Mouse (Mus musculus): Measurements from ENCODE around the gene Ptpro. TPM values are rescaled to one million over a fixed set of nuclear protein-coding genes. Genes with fewer than 3 reads are reported as not detected.
A peak's percentile ranks its signal among the peaks of the same experiment; 100 is the strongest.

Gene Ptpro
- polyA plus RNA-seq, 2 experiments: 0.40 to 0.55 TPM

GRCm38 (mm10) chr6:137465253-137465652 is 213.1 kb downstream of the Ptpro start:
- Histone ChIP-seq H3K27ac (no peak overlapping the region), H3K9me3 (ENCODE audit: control insufficient read depth, low read length) (no peaks in the 10 kb centered on the region), H3K9ac (replicated peaks) (no peak overlapping the region), H3K36me3 (replicated peaks; ENCODE audit: control insufficient read depth, insufficient read depth, low read depth) (no peaks in the 10 kb centered on the region), H3K4me3 (ENCODE audit: insufficient read depth in 1 of 2, low read depth in 2 of 2, low read length in 2 of 2) (no peak overlapping the region), H3K4me1 (replicated peaks; ENCODE audit: control insufficient read depth in 2 of 2, insufficient read depth in 2 of 2, low read length in 1 of 2) (no peaks in the 10 kb centered on the region), H3K4me2 (ENCODE audit: low read depth) (no peak overlapping the region), H3K27me3 (ENCODE audit: control insufficient read depth, insufficient read depth, low read length) (no peaks in the 10 kb centered on the region)
- ATAC-seq (ENCODE audit: insufficient read depth): no peak
- WGBS (ENCODE audit: insufficient replicate concordance): 67% methylated on average over 2 of the region's 2 CpGs
- TF ChIP-seq EP300 (IDR thresholded peaks at IDR 0.05; ENCODE audit: low read depth): no peak
- TF ChIP-seq CTCF (IDR thresholded peaks at IDR 0.05; ENCODE audit: low read depth): no peak
- DNase-seq (ENCODE audit: low read depth in 3 of 3, low spot score in 3 of 3): no peak

- WGBS (ENCODE audit: insufficient replicate concordance): 58% methylated on average over 2 of the region's 2 CpGs
- ATAC-seq (ENCODE audit: insufficient read depth) (no peak), DNase-seq (ENCODE audit: low read depth in 3 of 3, low spot score in 3 of 3) (no peak)
- H3K27ac ChIP-seq: no peak overlapping the region
- H3K9me3 ChIP-seq (ENCODE audit: control insufficient read depth, low read length): no peaks in the 10 kb centered on the region
- H3K9ac ChIP-seq (replicated peaks): no peak overlapping the region
- H3K4me1 ChIP-seq (replicated peaks; ENCODE audit: control insufficient read depth in 2 of 2, insufficient read depth in 2 of 2, low read length in 1 of 2): no peaks in the 10 kb centered on the region
- TF ChIP-seq CTCF (IDR thresholded peaks at IDR 0.05; ENCODE audit: low read depth) (no peak), EP300 (IDR thresholded peaks at IDR 0.05; ENCODE audit: low read depth) (no peak)
- no peak overlapping the region for H3K4me3 ChIP-seq (ENCODE audit: insufficient read depth in 1 of 2, low read depth in 2 of 2, low read length in 2 of 2)
- H3K36me3 ChIP-seq (replicated peaks; ENCODE audit: control insufficient read depth, insufficient read depth, low read depth): no peaks in the 10 kb centered on the region
- no peak overlapping the region for H3K4me2 ChIP-seq (ENCODE audit: low read depth)
- H3K27me3 ChIP-seq (ENCODE audit: control insufficient read depth, insufficient read depth, low read length): no peaks in the 10 kb centered on the region
Observed at GRCm38 (mm10) chr6:137466256-137466655, 214.1 kb downstream of the Ptpro start.

GRCm38 (mm10) chr6:137467696-137468095 is 215.6 kb downstream of the Ptpro start:
- DNase-seq (ENCODE audit: low read depth in 3 of 3, low spot score in 3 of 3): no peak
- ATAC-seq (ENCODE audit: insufficient read depth): no peak

DNA sequence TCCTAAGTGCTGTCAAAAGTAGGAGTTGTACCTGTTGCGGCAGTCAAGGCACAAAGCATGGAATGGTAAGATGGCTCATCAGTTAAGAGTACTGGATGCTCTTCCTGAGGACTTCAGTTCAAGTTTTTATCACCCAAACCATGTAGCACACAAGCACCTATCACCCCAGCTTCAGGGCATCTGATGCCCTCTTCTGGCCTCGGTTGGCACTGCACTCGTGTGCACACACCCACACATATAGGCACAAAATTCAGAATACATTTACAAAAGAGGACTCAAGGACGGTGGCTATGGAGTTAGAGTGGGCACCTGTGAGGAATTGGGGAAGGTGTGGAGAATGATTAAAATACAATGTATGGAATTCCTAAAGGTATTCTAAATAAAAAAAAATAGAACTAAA is 217.4 kb downstream of the Ptpro start:
- Histone ChIP-seq H3K27ac (no peak overlapping the region), H3K9ac (replicated peaks) (no peak overlapping the region), H3K4me2 (ENCODE audit: low read depth) (no peak overlapping the region), H3K4me3 (ENCODE audit: insufficient read depth in 1 of 2, low read depth in 2 of 2, low read length in 2 of 2) (no peak overlapping the region), H3K4me1 (replicated peaks; ENCODE audit: control insufficient read depth in 2 of 2, insufficient read depth in 2 of 2, low read length in 1 of 2) (no peaks in the 10 kb centered on the region), H3K27me3 (ENCODE audit: control insufficient read depth, insufficient read depth, low read length) (no peaks in the 10 kb centered on the region), H3K36me3 (replicated peaks; ENCODE audit: control insufficient read depth, insufficient read depth, low read depth) (no peaks in the 10 kb centered on the region), H3K9me3 (ENCODE audit: control insufficient read depth, low read length) (no peaks in the 10 kb centered on the region)
- TF ChIP-seq CTCF (IDR thresholded peaks at IDR 0.05; ENCODE audit: low read depth): 0 out of 2 replicates have a peak, but pooled peaks have one; percentile 25
- no peak for TF ChIP-seq EP300 (IDR thresholded peaks at IDR 0.05; ENCODE audit: low read depth)
- WGBS (ENCODE audit: insufficient replicate concordance): 78% methylated on average over 4 of the region's 4 CpGs
- DNase-seq (ENCODE audit: low read depth in 3 of 3, low spot score in 3 of 3) (no peak), ATAC-seq (ENCODE audit: insufficient read depth) (no peak)

More at GRCm38 (mm10) chr6:137467696-137468095, 215.6 kb downstream of the Ptpro start:
- no peak overlapping the region for H3K4me2 ChIP-seq (ENCODE audit: low read depth)
- 74% methylated on average over 3 of the region's 3 CpGs for WGBS (ENCODE audit: insufficient replicate concordance)
- no peaks in the 10 kb centered on the region for H3K27me3 ChIP-seq (ENCODE audit: control insufficient read depth, insufficient read depth, low read length)
- no peak overlapping the region for H3K4me3 ChIP-seq (ENCODE audit: insufficient read depth in 1 of 2, low read depth in 2 of 2, low read length in 2 of 2)
- no peaks in the 10 kb centered on the region for H3K9me3 ChIP-seq (ENCODE audit: control insufficient read depth, low read length)
- no peak for TF ChIP-seq CTCF (IDR thresholded peaks at IDR 0.05; ENCODE audit: low read depth)
- TF ChIP-seq EP300 (IDR thresholded peaks at IDR 0.05; ENCODE audit: low read depth): no peak
- H3K4me1 ChIP-seq (replicated peaks; ENCODE audit: control insufficient read depth in 2 of 2, insufficient read depth in 2 of 2, low read length in 1 of 2): no peaks in the 10 kb centered on the region
- no peak overlapping the region for H3K9ac ChIP-seq (replicated peaks)
- H3K27ac ChIP-seq: no peak overlapping the region
- H3K36me3 ChIP-seq (replicated peaks; ENCODE audit: control insufficient read depth, insufficient read depth, low read depth): no peaks in the 10 kb centered on the region

DNA sequence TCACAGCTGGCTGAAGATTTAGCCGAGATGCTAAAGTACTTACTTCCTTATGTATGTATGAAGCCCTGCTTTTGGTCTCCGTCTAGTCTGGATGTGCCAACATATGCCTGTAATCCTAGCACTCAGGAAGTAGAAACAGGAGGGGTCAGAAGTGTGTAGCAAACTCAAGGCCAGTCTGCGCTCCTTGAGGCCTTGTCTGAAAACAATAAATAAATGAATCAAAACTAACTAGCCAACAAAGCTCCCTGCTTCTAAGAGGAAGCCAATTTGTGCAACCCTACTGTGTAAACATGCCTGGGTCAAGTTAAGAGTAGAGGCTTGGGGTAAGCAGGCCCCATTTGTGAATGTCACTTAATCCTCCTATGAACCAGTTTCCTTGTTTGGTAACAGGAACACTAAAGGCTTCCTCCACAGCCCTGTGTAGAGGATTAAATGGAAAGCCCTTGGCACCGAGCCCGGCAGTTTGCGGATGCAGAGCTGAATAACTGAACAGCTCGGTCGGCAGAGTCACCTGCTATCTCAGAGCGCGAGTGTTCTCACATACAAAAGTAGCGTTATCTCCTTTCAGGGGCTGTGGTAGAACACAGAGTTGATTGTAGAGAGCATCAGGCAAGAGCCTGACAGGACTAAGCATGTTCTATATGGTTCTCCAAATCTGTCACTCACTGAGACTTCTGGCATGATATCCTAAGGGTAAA is 218.9 kb downstream of the Ptpro start:
- no peak overlapping the region for H3K4me2 ChIP-seq (ENCODE audit: low read depth)
- no peaks in the 10 kb centered on the region for H3K9me3 ChIP-seq (ENCODE audit: control insufficient read depth, low read length)
- ATAC-seq (ENCODE audit: insufficient read depth) (no peak), DNase-seq (ENCODE audit: low read depth in 3 of 3, low spot score in 3 of 3) (no peak)
- TF ChIP-seq EP300 (IDR thresholded peaks at IDR 0.05; ENCODE audit: low read depth) (no peak), CTCF (IDR thresholded peaks at IDR 0.05; ENCODE audit: low read depth) (no peak)
- H3K27me3 ChIP-seq (ENCODE audit: control insufficient read depth, insufficient read depth, low read length): no peaks in the 10 kb centered on the region
- H3K4me1 ChIP-seq (replicated peaks; ENCODE audit: control insufficient read depth in 2 of 2, insufficient read depth in 2 of 2, low read length in 1 of 2): no peaks in the 10 kb centered on the region
- no peak overlapping the region for H3K9ac ChIP-seq (replicated peaks)
- H3K36me3 ChIP-seq (replicated peaks; ENCODE audit: control insufficient read depth, insufficient read depth, low read depth): no peaks in the 10 kb centered on the region
- H3K4me3 ChIP-seq (ENCODE audit: insufficient read depth in 1 of 2, low read depth in 2 of 2, low read length in 2 of 2): no peak overlapping the region
- H3K27ac ChIP-seq: no peak overlapping the region
- WGBS (ENCODE audit: insufficient replicate concordance): 68% methylated on average over 11 of the region's 11 CpGs

All from liver, embryonic 14.5 days (tissue).